Mouse (Mus musculus) adrenal gland, postnatal 4 days (tissue): ENCODE measurements around the gene Ubiad1. TPM values are rescaled to one million over a fixed set of nuclear protein-coding genes. Genes with fewer than 3 reads are reported as not detected.

ENCODE experiments used
- DNase-seq, 2 experiments: peaks; one replicate each; pipeline ENCODE4 v3.0.0; 2021 to 2022; ENCODE audit warnings: low spot score in 2 of 2, mixed read lengths in 2 of 2
- total RNA-seq, 2 experiments: library from RNA; stranded (reverse); gene quantifications; 2 replicates each; pipeline ENCODE4 v1.2.3; 2021

The Ubiad1 gene
- total RNA-seq, 2 experiments from 2014 or later = 18.2 to 19.6 TPM

- DNase-seq = no peak
Measured at GRCm38 (mm10) chr4:148408256-148408975, 36.2 kb downstream of the Ubiad1 start.

GRCm38 (mm10) chr4:148405255-148405788 is 39.2 kb downstream of the Ubiad1 start:
- no peak for DNase-seq

GRCm38 (mm10) chr4:148404748-148405147 is 39.8 kb downstream of the Ubiad1 start:
- DNase-seq = no peak

- no peak for DNase-seq
Measured at GRCm38 (mm10) chr4:148403402-148403801, 41.2 kb downstream of the Ubiad1 start.

- DNase-seq = no peak
Measured at GRCm38 (mm10) chr4:148399437-148400094, 45.0 kb downstream of the Ubiad1 start.

- DNase-seq = no peak
Measured at GRCm38 (mm10) chr4:148397531-148398287, 46.9 kb downstream of the Ubiad1 start.

- DNase-seq = no peak
Measured at GRCm38 (mm10) chr4:148397113-148397512, 47.5 kb downstream of the Ubiad1 start.

GRCm38 (mm10) chr4:148395875-148396274 is 48.7 kb downstream of the Ubiad1 start:
- no peak for DNase-seq

GRCm38 (mm10) chr4:148395198-148395597 is 49.4 kb downstream of the Ubiad1 start:
- no peak for DNase-seq

GRCm38 (mm10) chr4:148391714-148392310 is 52.8 kb downstream of the Ubiad1 start:
- DNase-seq = no peak

- no peak for DNase-seq
Measured at GRCm38 (mm10) chr4:148389635-148390034, 54.9 kb downstream of the Ubiad1 start.

- DNase-seq = no peak
Measured at GRCm38 (mm10) chr4:148389047-148389446, 55.5 kb downstream of the Ubiad1 start.

- no peak for DNase-seq
Measured at GRCm38 (mm10) chr4:148385269-148385668, 59.3 kb downstream of the Ubiad1 start.

Other genes with a start within 250 kb of the Ubiad1 start
- 1 to 10 TPM in 1 of 2 experiments, under 1 TPM in 1; 0.95 to 1.2 TPM for gene Disp3, start 156.8 kb downstream of the Ubiad1 start, total RNA-seq
- 10 to 100 TPM; 66.3 to 67.1 TPM for gene Mtor, start 3.8 kb upstream of the Ubiad1 start, total RNA-seq
- gene Angptl7, start 55.7 kb upstream of the Ubiad1 start, total RNA-seq = 1 to 10 TPM; 1.3 to 1.5 TPM
- 10 to 100 TPM; 65.5 to 68.1 TPM for gene Exosc10, start 113.7 kb upstream of the Ubiad1 start, total RNA-seq
- gene Srm, start 146.7 kb upstream of the Ubiad1 start, total RNA-seq = 10 to 100 TPM; 55.9 to 60.3 TPM
- 10 to 100 TPM in 1 of 2 experiments, 1 to 10 TPM in 1; 1.1 to 14.8 TPM for gene Masp2, start 157.8 kb upstream of the Ubiad1 start, total RNA-seq
- gene Tardbp, start 182.2 kb upstream of the Ubiad1 start, total RNA-seq = 100 to 1,000 TPM; 280 to 349 TPM
- under 1 TPM; 0.37 to 0.42 TPM for gene Gm572, start 198.5 kb upstream of the Ubiad1 start, total RNA-seq